ENCODE assay signal across 21 mouse cellular contexts in the genomic region with DNA sequence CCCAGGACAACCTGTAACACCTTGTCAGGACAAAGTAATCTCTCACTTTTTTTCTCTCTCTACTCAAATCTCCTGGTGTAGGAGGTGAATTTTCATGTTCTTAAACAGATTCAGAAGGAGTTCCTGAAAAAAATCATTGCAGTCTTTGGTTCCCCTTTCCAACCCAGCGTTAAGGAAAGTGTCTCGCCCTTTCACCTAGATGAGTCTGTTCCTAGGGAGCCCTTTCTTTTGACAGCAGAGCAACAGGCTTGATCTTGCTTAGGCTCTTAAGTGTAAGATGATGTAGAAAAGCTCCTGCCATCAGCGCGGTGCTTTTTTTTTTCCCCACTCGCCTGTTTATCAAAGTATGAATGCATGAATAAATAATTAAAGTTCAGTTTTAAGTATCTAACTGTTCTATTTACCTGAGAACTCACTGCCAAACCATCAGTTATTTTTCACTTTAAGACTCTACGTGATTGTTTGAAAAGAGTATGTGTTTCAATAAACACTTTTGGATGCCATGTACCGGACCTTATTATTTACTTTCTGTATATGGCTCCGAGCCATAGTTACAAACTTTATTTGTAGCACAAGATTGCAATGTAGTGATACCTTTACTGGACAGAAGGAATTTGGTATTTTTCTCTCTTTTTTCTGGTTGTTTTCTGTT.
A peak's percentile ranks its signal among the peaks of the same experiment; 100 is the strongest.
DNase-seq lines count a peak whose midpoint lies in the region; ATAC-seq and TF ChIP-seq lines count a peak whose summit lies in the region.
"Had no signal": no experiment of that assay in that cellular context is flagged by ENCODE, and none has a peak within 500 bp of the region (broad histone marks: within the 10 kb centered on the region; RNA-seq: fewer than 3 reads in every experiment).

No protein-coding gene starts in this region.

- no peak for ATAC-seq in heart, embryonic 16.5 days (replicated peaks; ENCODE audit: extremely low read depth, insufficient read depth, low FRiP score)
- peak; percentile 22; the same call in 1 of the 2 replicates for ATAC-seq in liver, postnatal 0 days
- no peak for ATAC-seq in liver, embryonic 12.5 days
- ATAC-seq in stomach, postnatal 0 days (ENCODE audit: low FRiP score, low TSS enrichment): no peak; the same call in 1 of the 2 replicates
- ATAC-seq: activated CD4-positive, CD25-positive, alpha-beta regulatory T cell, adult 4 months; forebrain, embryonic 13.5 days; inflammation-experienced regulatory T-cells, adult 6 months had no signal

- peaks cover 28% of the 10 kb centered on the region for H3K4me1 ChIP-seq in heart, embryonic 16.5 days (ENCODE audit: control insufficient read depth, insufficient read depth, low read length)
- peaks cover 29% of the 10 kb centered on the region for H3K4me1 ChIP-seq in liver, postnatal 0 days (ENCODE audit: insufficient read depth)
- H3K4me1 ChIP-seq in liver, embryonic 12.5 days: no peaks in the 10 kb centered on the region; the same call in 1 of the 2 replicates
- peaks cover 3% of the 10 kb centered on the region; the same call in 1 of the 2 replicates for H3K4me1 ChIP-seq in stomach, postnatal 0 days (replicated peaks; ENCODE audit: control insufficient read depth, insufficient read depth)
- H3K4me1 ChIP-seq: forebrain, embryonic 13.5 days; hindbrain, embryonic 15.5 days; neural tube, embryonic 13.5 days had no signal

- peak overlapping the region; percentile 64 for H3K27ac ChIP-seq in gastrocnemius, adult 2 months
- H3K27ac ChIP-seq in heart, embryonic 16.5 days (ENCODE audit: low read length): peak overlapping the region; percentile 61
- H3K27ac ChIP-seq in liver, postnatal 0 days (ENCODE audit: low read depth): peak overlapping the region; percentile 74
- no peak overlapping the region for H3K27ac ChIP-seq in liver, embryonic 12.5 days
- H3K27ac ChIP-seq in stomach, postnatal 0 days (replicated peaks): peak overlapping the region; percentile 8
- H3K27ac ChIP-seq: forebrain, embryonic 13.5 days; hindbrain, embryonic 10.5 days; hindbrain, embryonic 15.5 days; neural tube, embryonic 13.5 days had no signal

- intact Hi-C loops in gastrocnemius, adult 2 months (cut with DNase I): no loop called here
- intact Hi-C loops in heart, postnatal 14 days (cut with DNase I): no loop called here

- H3K9ac ChIP-seq in heart, embryonic 16.5 days (ENCODE audit: low read length): no peak overlapping the region
- no peak overlapping the region for H3K9ac ChIP-seq in liver, postnatal 0 days (replicated peaks)
- H3K9ac ChIP-seq in liver, embryonic 12.5 days: no peak overlapping the region
- no peak overlapping the region for H3K9ac ChIP-seq in stomach, postnatal 0 days (ENCODE audit: low read length)
- H3K9ac ChIP-seq: forebrain, embryonic 13.5 days; hindbrain, embryonic 15.5 days; neural tube, embryonic 13.5 days had no signal

- no peak overlapping the region for H3K4me2 ChIP-seq in heart, embryonic 16.5 days (ENCODE audit: low read depth, low read length)
- no peak overlapping the region for H3K4me2 ChIP-seq in liver, postnatal 0 days (ENCODE audit: low read depth, low read length)
- H3K4me2 ChIP-seq in liver, embryonic 12.5 days: no peak overlapping the region
- no peak overlapping the region for H3K4me2 ChIP-seq in stomach, postnatal 0 days (replicated peaks; ENCODE audit: low read depth)
- H3K4me2 ChIP-seq: forebrain, embryonic 13.5 days; hindbrain, embryonic 15.5 days; liver, embryonic 11.5 days; midbrain, embryonic 11.5 days; neural tube, embryonic 13.5 days had no signal

- H3K9me3 ChIP-seq in heart, embryonic 16.5 days (replicated peaks; ENCODE audit: control insufficient read depth, low read length): no peaks in the 10 kb centered on the region
- no peaks in the 10 kb centered on the region for H3K9me3 ChIP-seq in liver, postnatal 0 days (ENCODE audit: low read length)
- H3K9me3 ChIP-seq in liver, embryonic 12.5 days (replicated peaks): no peaks in the 10 kb centered on the region
- H3K9me3 ChIP-seq in stomach, postnatal 0 days (ENCODE audit: control insufficient read depth, low read length): no peaks in the 10 kb centered on the region
- H3K9me3 ChIP-seq: forebrain, embryonic 13.5 days; hindbrain, embryonic 10.5 days; hindbrain, embryonic 15.5 days; neural tube, embryonic 13.5 days had no signal

- no peak for TF ChIP-seq EP300 in liver, postnatal 0 days (IDR thresholded peaks at IDR 0.05; ENCODE audit: low read depth)
- TF ChIP-seq EP300 in stomach, postnatal 0 days (optimal IDR thresholded peaks at IDR 0.05): no peak

- H3K27me3 ChIP-seq in heart, embryonic 16.5 days (ENCODE audit: control insufficient read depth, insufficient read depth, low read length): no peaks in the 10 kb centered on the region
- no peaks in the 10 kb centered on the region for H3K27me3 ChIP-seq in liver, postnatal 0 days (ENCODE audit: insufficient read depth, low read length)
- no peaks in the 10 kb centered on the region for H3K27me3 ChIP-seq in liver, embryonic 12.5 days (replicated peaks)
- H3K27me3 ChIP-seq in stomach, postnatal 0 days (ENCODE audit: control insufficient read depth, insufficient read depth, low read length): no peaks in the 10 kb centered on the region
- H3K27me3 ChIP-seq: CH12.LX; forebrain, embryonic 13.5 days; hindbrain, embryonic 15.5 days; neural tube, embryonic 13.5 days had no signal

- 69% methylated on average over 8 of the region's 8 CpGs for WGBS in heart, embryonic 16.5 days
- WGBS in liver, postnatal 0 days (ENCODE audit: insufficient replicate concordance): 63% methylated on average over 8 of the region's 8 CpGs
- WGBS in liver, embryonic 12.5 days (ENCODE audit: insufficient replicate concordance): 77% methylated on average over 8 of the region's 8 CpGs
- WGBS in stomach, postnatal 0 days: 52% methylated on average over 8 of the region's 8 CpGs

- no peak overlapping the region for H3K4me3 ChIP-seq in gastrocnemius, adult 2 months
- no peak overlapping the region for H3K4me3 ChIP-seq in heart, embryonic 16.5 days (ENCODE audit: low read length)
- H3K4me3 ChIP-seq in liver, postnatal 0 days (ENCODE audit: low read depth, low read length): no peak overlapping the region
- H3K4me3 ChIP-seq in liver, embryonic 12.5 days: no peak overlapping the region
- H3K4me3 ChIP-seq in stomach, postnatal 0 days (ENCODE audit: low read depth, low read length): no peak overlapping the region
- H3K4me3 ChIP-seq: forebrain, embryonic 13.5 days; hindbrain, embryonic 10.5 days; hindbrain, embryonic 15.5 days; neural tube, embryonic 13.5 days had no signal

- TF ChIP-seq CTCF in gastrocnemius, adult 2 months (IDR thresholded peaks at IDR 0.05): no peak
- TF ChIP-seq CTCF in liver, postnatal 0 days (IDR thresholded peaks at IDR 0.05; ENCODE audit: low read depth): no peak
- no peak for TF ChIP-seq CTCF in stomach, postnatal 0 days (IDR thresholded peaks at IDR 0.05; ENCODE audit: low read depth)

- peaks cover 40% of the 10 kb centered on the region for H3K36me3 ChIP-seq in heart, embryonic 16.5 days (ENCODE audit: control insufficient read depth, insufficient read depth)
- H3K36me3 ChIP-seq in liver, postnatal 0 days (replicated peaks; ENCODE audit: insufficient read depth, low read length): no peaks in the 10 kb centered on the region
- no peaks in the 10 kb centered on the region for H3K36me3 ChIP-seq in liver, embryonic 12.5 days
- no peaks in the 10 kb centered on the region for H3K36me3 ChIP-seq in stomach, postnatal 0 days (ENCODE audit: control insufficient read depth, insufficient read depth, low read length)
- H3K36me3 ChIP-seq: hindbrain, embryonic 10.5 days; hindbrain, embryonic 15.5 days; neural tube, embryonic 13.5 days had no signal

- DNase-seq in gastrocnemius, adult 2 months: no peak
- DNase-seq in gastrocnemius, adult 8-10 months (ENCODE audit: low spot score in 2 of 2): no peak
- DNase-seq in heart, postnatal 14 days: no peak
- DNase-seq in liver, postnatal 0 days: no peak
- no peak for DNase-seq in stomach, postnatal 0 days (ENCODE audit: low spot score)
- no peak for DNase-seq in left cerebral cortex, adult 8-10 months (ENCODE audit: low spot score in 2 of 2)
- DNase-seq: adrenal gland, postnatal 10 days; cerebellum, adult 11 months; layer of hippocampus, postnatal 36 days; right cerebral cortex, postnatal 4 days had no signal
